Mouse (Mus musculus): ENCODE data around the gene Tmem145. TPM values are rescaled to one million over a fixed set of nuclear protein-coding genes. Genes with fewer than 3 reads are reported as not detected.

Tmem145 gene
- 0.72 TPM for polyA plus RNA-seq (2015; fragmentation: Illumina TruSeq; extraction: RNeasy Lipid Tissue Mini Kit (QIAGEN cat#74804); ENCODE audit: insufficient read depth, low read depth, low replicate concordance)

GRCm38 (mm10) chr7:25305956-25306613 is at the start of gene Tmem145:
TSS of gene Tmem145 (plus strand) at chr7:25306106.

DNA sequence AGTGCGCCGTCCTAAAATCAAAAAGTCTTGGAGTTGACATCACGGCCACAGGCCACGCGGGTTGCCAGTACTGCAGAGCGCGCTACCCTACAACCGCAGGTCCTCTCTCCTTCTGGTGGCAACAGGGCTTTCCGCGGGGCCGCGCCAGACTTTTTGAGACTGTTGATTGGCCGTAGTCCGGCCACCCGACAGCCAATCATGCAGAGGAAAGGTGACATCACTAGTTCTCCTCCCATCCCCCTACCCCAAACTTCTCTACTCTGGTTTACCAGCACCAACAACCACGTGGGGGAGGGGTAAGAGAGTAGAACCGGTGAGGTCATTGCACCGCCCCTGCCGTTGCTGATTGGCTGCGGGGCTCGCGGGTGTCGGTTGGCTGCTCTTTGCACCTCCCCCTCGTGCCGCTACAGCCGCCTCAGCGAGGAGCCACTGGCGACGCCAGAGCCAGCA is 38.6 kb upstream of the Tmem145 start, which contains the start of gene Cic:
TSS of gene Cic (plus strand) at position 404 of the 450 bp plus-strand sequence.

GRCm38 (mm10) chr7:25297454-25298325 is 8.2 kb upstream of the Tmem145 start, which contains the start of gene Pafah1b3:
TSS of gene Pafah1b3 (minus strand) at chr7:25297986.

GRCm38 (mm10) chr7:25301063-25301462 is 4.8 kb upstream of the Tmem145 start, which contains the start of gene Prr19:
TSS of gene Prr19 (plus strand) at chr7:25301411.

GRCm38 (mm10) chr7:25316532-25317445 is 10.9 kb downstream of the Tmem145 start, which contains the start of gene Megf8:
TSS of gene Megf8 (plus strand) at chr7:25317164.

Other genes starting within 250 kb of the Tmem145 start
- gene Grik5, start 233.8 kb upstream of the Tmem145 start, polyA plus RNA-seq (2015; fragmentation: Illumina TruSeq; extraction: RNeasy Lipid Tissue Mini Kit (QIAGEN cat#74804); ENCODE audit: insufficient read depth, low read depth, low replicate concordance): 6.6 TPM
- gene Zfp574, start 233.5 kb upstream of the Tmem145 start, polyA plus RNA-seq (2015; fragmentation: Illumina TruSeq; extraction: RNeasy Lipid Tissue Mini Kit (QIAGEN cat#74804); ENCODE audit: insufficient read depth, low read depth, low replicate concordance): 2.9 TPM
- 0.26 TPM for gene Pou2f2, start 126.4 kb upstream of the Tmem145 start, polyA plus RNA-seq (2015; fragmentation: Illumina TruSeq; extraction: RNeasy Lipid Tissue Mini Kit (QIAGEN cat#74804); ENCODE audit: insufficient read depth, low read depth, low replicate concordance)
- gene Dedd2, start 85.5 kb upstream of the Tmem145 start, polyA plus RNA-seq (2015; fragmentation: Illumina TruSeq; extraction: RNeasy Lipid Tissue Mini Kit (QIAGEN cat#74804); ENCODE audit: insufficient read depth, low read depth, low replicate concordance): 6.1 TPM
- 1.8 TPM for gene Zfp526, start 84.7 kb upstream of the Tmem145 start, polyA plus RNA-seq (2015; fragmentation: Illumina TruSeq; extraction: RNeasy Lipid Tissue Mini Kit (QIAGEN cat#74804); ENCODE audit: insufficient read depth, low read depth, low replicate concordance)
- gene Gsk3a, start 68.3 kb upstream of the Tmem145 start, polyA plus RNA-seq (2015; fragmentation: Illumina TruSeq; extraction: RNeasy Lipid Tissue Mini Kit (QIAGEN cat#74804); ENCODE audit: insufficient read depth, low read depth, low replicate concordance): 17.3 TPM
- 6.1 TPM for gene Erf, start 55.3 kb upstream of the Tmem145 start, polyA plus RNA-seq (2015; fragmentation: Illumina TruSeq; extraction: RNeasy Lipid Tissue Mini Kit (QIAGEN cat#74804); ENCODE audit: insufficient read depth, low read depth, low replicate concordance)
- 36.6 TPM for gene Cic, start 38.4 kb upstream of the Tmem145 start, polyA plus RNA-seq (2015; fragmentation: Illumina TruSeq; extraction: RNeasy Lipid Tissue Mini Kit (QIAGEN cat#74804); ENCODE audit: insufficient read depth, low read depth, low replicate concordance)
- gene Pafah1b3, start 8.1 kb upstream of the Tmem145 start, polyA plus RNA-seq (2015; fragmentation: Illumina TruSeq; extraction: RNeasy Lipid Tissue Mini Kit (QIAGEN cat#74804); ENCODE audit: insufficient read depth, low read depth, low replicate concordance): 6.7 TPM
- not detected for gene Prr19, start 4.7 kb upstream of the Tmem145 start, polyA plus RNA-seq (2015; fragmentation: Illumina TruSeq; extraction: RNeasy Lipid Tissue Mini Kit (QIAGEN cat#74804); ENCODE audit: insufficient read depth, low read depth, low replicate concordance)
- gene Megf8, start 11.1 kb downstream of the Tmem145 start, polyA plus RNA-seq (2015; fragmentation: Illumina TruSeq; extraction: RNeasy Lipid Tissue Mini Kit (QIAGEN cat#74804); ENCODE audit: insufficient read depth, low read depth, low replicate concordance): 9.3 TPM
- not detected for gene Cnfn, start 63.6 kb downstream of the Tmem145 start, polyA plus RNA-seq (2015; fragmentation: Illumina TruSeq; extraction: RNeasy Lipid Tissue Mini Kit (QIAGEN cat#74804); ENCODE audit: insufficient read depth, low read depth, low replicate concordance)
- gene Lipe, start 92.6 kb downstream of the Tmem145 start, polyA plus RNA-seq (2015; fragmentation: Illumina TruSeq; extraction: RNeasy Lipid Tissue Mini Kit (QIAGEN cat#74804); ENCODE audit: insufficient read depth, low read depth, low replicate concordance): 22.6 TPM
- gene Cxcl17, start 106.8 kb downstream of the Tmem145 start, polyA plus RNA-seq (2015; fragmentation: Illumina TruSeq; extraction: RNeasy Lipid Tissue Mini Kit (QIAGEN cat#74804); ENCODE audit: insufficient read depth, low read depth, low replicate concordance): not detected
- 10.8 TPM for gene Ceacam1, start 171.5 kb downstream of the Tmem145 start, polyA plus RNA-seq (2015; fragmentation: Illumina TruSeq; extraction: RNeasy Lipid Tissue Mini Kit (QIAGEN cat#74804); ENCODE audit: insufficient read depth, low read depth, low replicate concordance)
- not detected for gene Ceacam2, start 233.8 kb downstream of the Tmem145 start, polyA plus RNA-seq (2015; fragmentation: Illumina TruSeq; extraction: RNeasy Lipid Tissue Mini Kit (QIAGEN cat#74804); ENCODE audit: insufficient read depth, low read depth, low replicate concordance)

All from pancreas, adult 10 weeks (tissue).